Mouse (Mus musculus): ENCODE measurements around the gene Mier1. TPM values are rescaled to one million over a fixed set of nuclear protein-coding genes. Genes with fewer than 3 reads are reported as not detected.
"Not testable (repeated sequence)": the region's sequence is repeated elsewhere in the genome, so short reads cannot be mapped to it uniquely, and the experiment has no call there.

Mier1 gene
- polyA plus RNA-seq, 1 experiment from 2014 or later: 41.0 TPM

DNA sequence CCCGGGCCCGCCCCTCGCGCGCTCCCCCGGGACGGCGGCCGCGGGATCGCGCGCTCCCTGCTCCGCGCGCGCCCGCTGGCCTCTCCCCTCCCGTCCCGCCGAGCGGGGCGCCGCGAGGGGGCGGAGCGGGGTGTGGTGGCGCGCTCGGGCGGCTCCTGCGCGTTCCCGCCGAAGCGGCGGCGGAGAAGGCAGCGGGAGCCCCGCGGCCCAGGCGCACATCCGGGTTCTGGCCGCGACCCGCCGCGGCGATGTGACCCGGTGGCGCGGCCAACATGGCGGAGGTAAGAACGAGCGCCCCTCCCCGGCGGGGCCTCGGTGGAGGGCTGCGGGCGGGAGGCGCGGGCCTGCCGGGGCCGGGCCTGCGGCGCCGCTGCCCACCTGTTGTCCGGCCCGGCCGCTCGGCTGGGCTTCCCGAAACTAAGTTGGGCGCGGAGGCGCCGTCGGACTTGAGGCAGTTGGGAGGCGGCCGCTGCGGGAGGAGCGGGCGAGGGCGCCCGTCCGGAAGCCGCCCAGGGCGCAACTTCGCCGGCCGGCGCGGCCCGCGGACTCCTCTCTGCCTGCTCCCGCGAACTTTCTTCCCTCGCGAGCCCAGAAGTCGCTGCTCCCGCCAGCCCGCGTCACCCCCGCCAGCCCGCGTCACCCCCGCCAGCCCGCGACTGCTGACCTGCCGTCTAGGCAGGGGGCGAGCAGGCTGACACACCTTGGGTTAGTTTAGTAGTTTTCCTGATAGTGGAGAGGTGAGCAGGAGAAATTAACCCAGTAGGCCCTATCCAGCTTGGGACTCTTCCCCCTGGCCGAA lies 5.2 kb downstream of the Mier1 start:
- peak overlapping the region; percentile 92 for H3K9ac ChIP-seq
- peaks cover 5% of the 10 kb centered on the region; the same call in 1 of the 2 replicates for H3K36me3 ChIP-seq
- peak; percentile 70 for ATAC-seq (ENCODE audit: borderline replicate concordance, extremely low read depth, low FRiP score, low TSS enrichment)
- no peaks in the 10 kb centered on the region for H3K9me3 ChIP-seq
- H3K4me2 ChIP-seq: peak overlapping the region; percentile 67
- no peaks in the 10 kb centered on the region for H3K27me3 ChIP-seq
- peak overlapping the region; percentile 98 for H3K27ac ChIP-seq
- peak overlapping the region; percentile 95 for H3K4me3 ChIP-seq
- under 1% methylated on average over 75 of the region's 111 CpGs for WGBS
- H3K4me1 ChIP-seq: peaks cover 36% of the 10 kb centered on the region

GRCm38 (mm10) chr4:103120028-103120384 lies 5.8 kb downstream of the Mier1 start:
- no peak for ATAC-seq (ENCODE audit: borderline replicate concordance, extremely low read depth, low FRiP score, low TSS enrichment)
- Histone ChIP-seq H3K9me3 (no peaks in the 10 kb centered on the region), H3K27ac (peak overlapping the region; percentile 98), H3K4me2 (peak overlapping the region; percentile 67), H3K9ac (peak overlapping the region; percentile 92), H3K27me3 (no peaks in the 10 kb centered on the region), H3K4me1 (peaks cover 34% of the 10 kb centered on the region), H3K4me3 (peak overlapping the region; percentile 95), H3K36me3 (peaks cover 5% of the 10 kb centered on the region; the same call in 1 of the 2 replicates)
- 7% methylated on average over 4 of the region's 4 CpGs for WGBS

- ATAC-seq (ENCODE audit: borderline replicate concordance, extremely low read depth, low FRiP score, low TSS enrichment): no peak
Observed at GRCm38 (mm10) chr4:103120395-103120794, 6.2 kb downstream of the Mier1 start.

GRCm38 (mm10) chr4:103120874-103121389 lies 6.7 kb downstream of the Mier1 start:
- H3K27ac ChIP-seq: no peak overlapping the region
- 78% methylated on average over 9 of the region's 9 CpGs for WGBS
- peak overlapping the region; percentile 67 for H3K4me2 ChIP-seq
- H3K27me3 ChIP-seq: no peaks in the 10 kb centered on the region
- peaks cover 26% of the 10 kb centered on the region for H3K4me1 ChIP-seq
- H3K9me3 ChIP-seq: no peaks in the 10 kb centered on the region
- H3K36me3 ChIP-seq: peaks cover 5% of the 10 kb centered on the region; the same call in 1 of the 2 replicates
- peak overlapping the region; percentile 95 for H3K4me3 ChIP-seq
- H3K9ac ChIP-seq: no peak overlapping the region
- ATAC-seq (ENCODE audit: borderline replicate concordance, extremely low read depth, low FRiP score, low TSS enrichment): no peak

More at GRCm38 (mm10) chr4:103120395-103120794, 6.2 kb downstream of the Mier1 start:
- H3K4me2 ChIP-seq: peak overlapping the region; percentile 67
- H3K36me3 ChIP-seq: peaks cover 5% of the 10 kb centered on the region; the same call in 1 of the 2 replicates
- no peaks in the 10 kb centered on the region for H3K9me3 ChIP-seq
- H3K27me3 ChIP-seq: no peaks in the 10 kb centered on the region
- H3K9ac ChIP-seq: peak overlapping the region; percentile 92; the same call in 1 of the 2 replicates
- H3K27ac ChIP-seq: no peak overlapping the region
- WGBS: 15% methylated on average over 3 of the region's 3 CpGs
- H3K4me3 ChIP-seq: peak overlapping the region; percentile 95
- H3K4me1 ChIP-seq: peaks cover 30% of the 10 kb centered on the region

GRCm38 (mm10) chr4:103123086-103123485 lies 8.9 kb downstream of the Mier1 start:
- Histone ChIP-seq H3K4me1 (peaks cover 24% of the 10 kb centered on the region), H3K4me3 (no peak overlapping the region), H3K36me3 (no peaks in the 10 kb centered on the region), H3K4me2 (no peak overlapping the region), H3K9ac (no peak overlapping the region), H3K9me3 (no peaks in the 10 kb centered on the region), H3K27me3 (no peaks in the 10 kb centered on the region), H3K27ac (no peak overlapping the region)
- 35% methylated on average over 2 of the region's 2 CpGs for WGBS
- ATAC-seq (ENCODE audit: borderline replicate concordance, extremely low read depth, low FRiP score, low TSS enrichment): no peak

- no peak for ATAC-seq (ENCODE audit: borderline replicate concordance, extremely low read depth, low FRiP score, low TSS enrichment)
- H3K27me3 ChIP-seq: no peaks in the 10 kb centered on the region
Observed at GRCm38 (mm10) chr4:103123606-103124005, 9.4 kb downstream of the Mier1 start.

GRCm38 (mm10) chr4:103126533-103126932 lies 12.3 kb downstream of the Mier1 start:
- no peak for ATAC-seq (ENCODE audit: borderline replicate concordance, extremely low read depth, low FRiP score, low TSS enrichment)
- 71% methylated on average over 4 of the region's 4 CpGs for whole genome bisulfite sequencing
- no peak overlapping the region for H3K9ac ChIP-seq

More at GRCm38 (mm10) chr4:103123606-103124005, 9.4 kb downstream of the Mier1 start:
- no peak overlapping the region for H3K27ac ChIP-seq
- H3K9me3 ChIP-seq: no peaks in the 10 kb centered on the region
- no peak overlapping the region for H3K4me3 ChIP-seq
- no peak overlapping the region for H3K9ac ChIP-seq
- peaks cover 23% of the 10 kb centered on the region for H3K4me1 ChIP-seq
- H3K4me2 ChIP-seq: no peak overlapping the region
- no peaks in the 10 kb centered on the region for H3K36me3 ChIP-seq

GRCm38 (mm10) chr4:103136946-103137345 lies 22.8 kb downstream of the Mier1 start:
- Histone ChIP-seq H3K4me3 (no peak overlapping the region), H3K9ac (no peak overlapping the region), H3K27me3 (no peaks in the 10 kb centered on the region), H3K36me3 (peaks cover 36% of the 10 kb centered on the region), H3K4me1 (no peaks in the 10 kb centered on the region), H3K4me2 (no peak overlapping the region), H3K9me3 (no peaks in the 10 kb centered on the region), H3K27ac (no peak overlapping the region)
- WGBS: 49% methylated on average over 1 of the region's 1 CpGs
- ATAC-seq (ENCODE audit: borderline replicate concordance, extremely low read depth, low FRiP score, low TSS enrichment): no peak

More at GRCm38 (mm10) chr4:103126533-103126932, 12.3 kb downstream of the Mier1 start:
- Histone ChIP-seq H3K4me3 (no peak overlapping the region), H3K27ac (no peak overlapping the region), H3K27me3 (no peaks in the 10 kb centered on the region), H3K9me3 (no peaks in the 10 kb centered on the region), H3K36me3 (peaks cover 3% of the 10 kb centered on the region), H3K4me2 (no peak overlapping the region), H3K4me1 (peaks cover 9% of the 10 kb centered on the region)

- no peaks in the 10 kb centered on the region for H3K4me1 ChIP-seq
- no peak overlapping the region for H3K4me2 ChIP-seq
- H3K27me3 ChIP-seq: no peaks in the 10 kb centered on the region
- no peak overlapping the region for H3K4me3 ChIP-seq
- no peak overlapping the region for H3K27ac ChIP-seq
- H3K9ac ChIP-seq: no peak overlapping the region
- 42% methylated on average over 5 of the region's 5 CpGs for WGBS
- no peaks in the 10 kb centered on the region for H3K9me3 ChIP-seq
- peaks cover 54% of the 10 kb centered on the region for H3K36me3 ChIP-seq
- no peak for ATAC-seq (ENCODE audit: borderline replicate concordance, extremely low read depth, low FRiP score, low TSS enrichment)
Observed at GRCm38 (mm10) chr4:103146339-103146738, 32.1 kb downstream of the Mier1 start.

DNA sequence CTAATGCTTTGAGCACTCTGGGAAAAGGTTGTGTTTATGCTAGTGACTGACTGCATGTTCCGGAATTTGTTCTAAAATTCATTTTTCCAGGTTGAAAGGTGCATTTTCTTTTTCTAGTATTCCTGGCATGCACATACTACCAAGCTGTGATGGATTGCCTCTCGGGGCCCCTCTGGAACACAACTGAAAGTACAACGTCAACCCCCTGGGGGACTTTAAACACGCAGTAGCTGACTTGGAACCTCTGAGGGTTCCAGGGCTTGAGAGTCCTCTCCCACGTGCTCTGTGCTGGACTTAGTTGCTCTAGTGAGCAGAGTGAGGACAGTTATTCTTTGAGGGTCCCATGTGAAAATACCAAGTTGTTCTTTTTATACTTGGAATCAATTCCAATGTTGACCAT lies 37.8 kb downstream of the Mier1 start:
- Histone ChIP-seq H3K4me1 (no peaks in the 10 kb centered on the region), H3K9me3 (no peaks in the 10 kb centered on the region), H3K9ac (no peak overlapping the region), H3K27me3 (no peaks in the 10 kb centered on the region), H3K4me2 (no peak overlapping the region), H3K4me3 (no peak overlapping the region), H3K27ac (no peak overlapping the region), H3K36me3 (peaks cover 69% of the 10 kb centered on the region)
- no peak for ATAC-seq (ENCODE audit: borderline replicate concordance, extremely low read depth, low FRiP score, low TSS enrichment)
- 86% methylated on average over 5 of the region's 5 CpGs for WGBS

GRCm38 (mm10) chr4:103158781-103159180 lies 44.6 kb downstream of the Mier1 start:
- Histone ChIP-seq H3K9ac (no peak overlapping the region), H3K27me3 (no peaks in the 10 kb centered on the region), H3K36me3 (peaks cover 59% of the 10 kb centered on the region), H3K4me3 (no peak overlapping the region), H3K4me1 (no peaks in the 10 kb centered on the region), H3K9me3 (no peaks in the 10 kb centered on the region), H3K27ac (no peak overlapping the region), H3K4me2 (no peak overlapping the region)
- no peak for ATAC-seq (ENCODE audit: borderline replicate concordance, extremely low read depth, low FRiP score, low TSS enrichment)
- WGBS: 90% methylated on average over 4 of the region's 4 CpGs

DNA sequence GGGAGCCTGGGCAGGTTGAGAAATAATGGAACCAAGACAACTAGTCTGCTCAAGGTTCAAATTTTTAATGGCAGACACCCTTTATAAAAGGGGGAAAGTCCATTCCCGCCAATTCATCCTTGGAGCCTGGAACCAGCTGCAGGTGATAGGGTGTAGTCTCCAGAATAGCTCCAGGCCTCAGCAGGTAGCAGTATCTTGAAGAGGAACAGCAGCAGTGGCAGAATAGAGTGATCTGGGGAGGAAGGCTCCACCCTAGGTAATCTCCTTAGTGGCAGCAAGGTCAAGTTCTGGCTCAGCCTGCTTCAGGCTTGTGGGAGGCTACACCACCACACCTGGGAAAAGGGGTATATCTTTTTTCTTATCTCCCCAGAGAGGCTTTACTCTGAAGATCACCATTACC lies 52.0 kb downstream of the Mier1 start:
- H3K27me3 ChIP-seq; H3K9me3 ChIP-seq; H3K4me2 ChIP-seq; H3K4me1 ChIP-seq; H3K9ac ChIP-seq; ATAC-seq (ENCODE audit: borderline replicate concordance, extremely low read depth, low FRiP score, low TSS enrichment); H3K4me3 ChIP-seq; H3K27ac ChIP-seq: not testable (repeated sequence)
- peaks cover 23% of the 10 kb centered on the region for H3K36me3 ChIP-seq
- WGBS: 87% methylated on average over 1 of the region's 1 CpGs
